Mouse (Mus musculus) forebrain, embryonic 12.5 days (tissue): ENCODE results near the gene Lrrc3. TPM values are rescaled to one million over a fixed set of nuclear protein-coding genes. Genes with fewer than 3 reads are reported as not detected.

Experiments
- ATAC-seq: fragments of 200-750 bp; cut with Nextera tagmentation; 2 replicates; pipeline ENCODE4 v1.8.0; 2017; ENCODE audit warnings: moderate TSS enrichment; ENCODE audit not compliant: low FRiP score
- H3K27ac ChIP-seq: fragments of 300-500 bp; sonication (generic); 2 replicates; pipeline ENCODE4 v1.5.1; 2016; ENCODE audit warnings: mild to moderate bottlenecking
- H3K27me3 ChIP-seq: fragments of 300-500 bp; sonication (generic); 2 replicates; pipeline ENCODE4 v1.6.1; 2016; ENCODE audit warnings: mild to moderate bottlenecking
- H3K36me3 ChIP-seq: fragments of 300-500 bp; sonication (generic); replicated peaks from 2 replicates; pipeline ENCODE4 v1.6.1; 2016; ENCODE audit warnings: mild to moderate bottlenecking
- H3K4me1 ChIP-seq: fragments of 300-500 bp; sonication (generic); 2 replicates; pipeline ENCODE4 v1.6.1; 2016
- H3K4me2 ChIP-seq: fragments of 300-500 bp; sonication (generic); 2 replicates; pipeline ENCODE4 v1.6.1; 2016; ENCODE audit warnings: mild to moderate bottlenecking, moderate library complexity
- H3K4me3 ChIP-seq: fragments of 300-500 bp; sonication (generic); replicated peaks from 2 replicates; pipeline ENCODE4 v1.5.1; 2016; ENCODE audit warnings: mild to moderate bottlenecking
- H3K9ac ChIP-seq: fragments of 300-500 bp; sonication (generic); 2 replicates; pipeline ENCODE4 v1.6.1; 2016; ENCODE audit warnings: mild to moderate bottlenecking
- H3K9me3 ChIP-seq: fragments of 300-500 bp; sonication (generic); 2 replicates; pipeline ENCODE4 v1.6.1; 2016
- WGBS: fragments of 180-500 bp; shearing (Covaris S2); methylation state at CpG from one replicate; pipeline ENCODE4 v1.1.7; 2016; 5-methylcytosine and 5-hydroxymethylcytosine counted together
- polyA plus RNA-seq: library from polyadenylated mRNA; unstranded; fragments of >200 nt; fragmentation: Nextera tagmentation; extraction: Ambion mirVana; gene quantifications from 2 replicates; pipeline ENCODE4 v1.2.1, GENCODE M21; 2016

Lrrc3 gene
- polyA plus RNA-seq, 1 experiment from 2014 or later: 4.4 TPM

- no peak overlapping the region for H3K27ac ChIP-seq
- no peak overlapping the region for H3K9ac ChIP-seq
- WGBS: 40% methylated on average over 14 of the region's 14 CpGs
- H3K36me3 ChIP-seq: no peaks in the 10 kb centered on the region
- peak; percentile 64 for ATAC-seq
- H3K4me2 ChIP-seq: peak overlapping the region; percentile 40
- H3K4me3 ChIP-seq: peak overlapping the region; percentile 14
- no peaks in the 10 kb centered on the region for H3K4me1 ChIP-seq
- H3K9me3 ChIP-seq: no peaks in the 10 kb centered on the region
- no peaks in the 10 kb centered on the region for H3K27me3 ChIP-seq
Observed at GRCm38 (mm10) chr10:77864067-77864761, 38.1 kb downstream of the Lrrc3 start.

DNA sequence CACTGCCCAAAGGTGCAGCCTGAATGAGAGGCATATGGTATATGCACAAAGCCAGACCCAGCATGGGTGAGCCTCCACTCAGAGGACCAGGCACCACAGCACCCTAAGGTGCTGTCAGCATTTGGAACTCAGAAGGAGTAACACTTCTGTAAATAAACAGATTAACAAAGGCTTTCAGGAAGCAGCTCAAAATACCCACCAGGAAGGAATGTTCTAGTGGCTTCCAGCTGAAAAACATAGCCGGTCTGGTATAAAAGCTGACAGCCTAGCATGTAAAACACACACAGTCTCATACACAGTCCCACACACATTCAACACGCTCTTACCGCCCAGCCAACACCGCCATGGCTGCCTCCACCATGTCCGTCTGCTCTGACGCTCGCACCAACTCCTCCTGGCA, 40.7 kb downstream of the Lrrc3 start, which contains the start of gene Gm3285:
Gene Gm3285, plus strand, starts transcription at position 301 of the 400 bp plus-strand sequence.
- Histone ChIP-seq H3K27me3 (no peaks in the 10 kb centered on the region), H3K36me3 (no peaks in the 10 kb centered on the region), H3K4me2 (no peak within 1 kb of the TSS), H3K9ac (no peak within 1 kb of the TSS), H3K4me1 (no peaks in the 10 kb centered on the region), H3K4me3 (no peak within 1 kb of the TSS), H3K27ac (no peak within 1 kb of the TSS), H3K9me3 (no peaks in the 10 kb centered on the region)
- ATAC-seq: no peak
- 41% methylated on average over 7 of the region's 7 CpGs for WGBS

DNA sequence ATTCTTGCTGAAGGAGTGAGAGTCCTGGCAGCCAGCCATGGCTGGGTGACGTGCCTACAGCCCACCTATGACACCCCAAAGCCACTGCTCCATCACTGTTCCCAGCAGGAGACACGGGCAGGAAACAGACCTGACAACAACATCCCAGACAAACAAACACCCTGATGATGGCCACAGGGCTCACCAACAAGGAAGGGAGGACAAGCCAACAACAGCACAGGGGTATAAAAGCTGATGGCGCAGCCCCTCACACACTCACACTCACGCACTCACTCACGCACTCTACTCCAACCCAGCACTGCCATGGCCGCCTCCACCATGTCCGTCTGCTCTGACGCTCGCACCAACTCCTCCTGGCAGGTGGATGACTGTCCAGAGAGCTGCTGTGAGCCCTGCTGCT, 49.8 kb downstream of the Lrrc3 start, which contains the start of gene Gm10318:
Gene Gm10318, plus strand, starts transcription at position 301 of the 400 bp plus-strand sequence.
- Histone ChIP-seq H3K36me3 (no peaks in the 10 kb centered on the region), H3K27me3 (no peaks in the 10 kb centered on the region), H3K27ac (no peak within 1 kb of the TSS), H3K9me3 (no peaks in the 10 kb centered on the region), H3K9ac (no peak within 1 kb of the TSS), H3K4me2 (no peak within 1 kb of the TSS), H3K4me3 (no peak within 1 kb of the TSS), H3K4me1 (no peaks in the 10 kb centered on the region)
- no peak for ATAC-seq
- 69% methylated on average over 9 of the region's 9 CpGs for WGBS

Other genes starting within 250 kb of the Lrrc3 start
- 0.46 and 0.92 TPM in 2 replicates for gene Tspear, start 216.0 kb downstream of the Lrrc3 start, polyA plus RNA-seq
- not detected in 2 replicates for gene Gm19402, start 211.8 kb downstream of the Lrrc3 start, polyA plus RNA-seq
- gene Gm9508, start 205.3 kb downstream of the Lrrc3 start, polyA plus RNA-seq: not detected in 2 replicates
- not detected in 2 replicates for gene Gm10272, start 195.9 kb downstream of the Lrrc3 start, polyA plus RNA-seq
- gene Gm10024, start 191.1 kb downstream of the Lrrc3 start, polyA plus RNA-seq: not detected in 2 replicates
- not detected in 2 replicates for gene Gm10142, start 186.7 kb downstream of the Lrrc3 start, polyA plus RNA-seq
- not detected in 2 replicates for gene Krtap12-1, start 181.9 kb downstream of the Lrrc3 start, polyA plus RNA-seq
- not detected in 2 replicates for gene Gm10100, start 176.1 kb downstream of the Lrrc3 start, polyA plus RNA-seq
- not detected in 2 replicates for gene Gm18596, start 159.9 kb downstream of the Lrrc3 start, polyA plus RNA-seq
- gene Gm9736, start 151.2 kb downstream of the Lrrc3 start, polyA plus RNA-seq: not detected in 2 replicates
- gene Gm3233, start 142.9 kb downstream of the Lrrc3 start, polyA plus RNA-seq: not detected in 2 replicates
- not detected in 2 replicates for gene Gm3238, start 131.2 kb downstream of the Lrrc3 start, polyA plus RNA-seq
- gene Gm7138, start 125.6 kb downstream of the Lrrc3 start, polyA plus RNA-seq: not detected in 2 replicates
- gene Gm3250, start 120.0 kb downstream of the Lrrc3 start, polyA plus RNA-seq: not detected in 2 replicates
- not detected in 2 replicates for gene Gm7137, start 114.3 kb downstream of the Lrrc3 start, polyA plus RNA-seq
- not detected in 2 replicates for gene Gm9639, start 107.5 kb downstream of the Lrrc3 start, polyA plus RNA-seq
- gene Gm19668, start 103.4 kb downstream of the Lrrc3 start, polyA plus RNA-seq: not detected in 2 replicates
- gene Gm9507, start 90.7 kb downstream of the Lrrc3 start, polyA plus RNA-seq: not detected in 2 replicates
- gene Gm2696, start 87.9 kb downstream of the Lrrc3 start, polyA plus RNA-seq: not detected in 2 replicates
- gene Krtap10-4, start 75.4 kb downstream of the Lrrc3 start, polyA plus RNA-seq: not detected in 2 replicates
- not detected in 2 replicates for gene Krtap10-10, start 66.6 kb downstream of the Lrrc3 start, polyA plus RNA-seq
- gene Gm36176, start 55.7 kb downstream of the Lrrc3 start, polyA plus RNA-seq: not detected in 2 replicates
- gene Gm10318, start 49.7 kb downstream of the Lrrc3 start, polyA plus RNA-seq: not detected in 2 replicates
- not detected in 2 replicates for gene Gm3285, start 40.6 kb downstream of the Lrrc3 start, polyA plus RNA-seq
- gene Trpm2, start 68.0 kb upstream of the Lrrc3 start, polyA plus RNA-seq: 0.62 and 1.1 TPM in 2 replicates
- gene 1810043G02Rik, start 76.0 kb upstream of the Lrrc3 start, polyA plus RNA-seq: 28.1 and 32.2 TPM in 2 replicates
- 134 and 135 TPM in 2 replicates for gene Pfkl, start 107.5 kb upstream of the Lrrc3 start, polyA plus RNA-seq
- gene Dnmt3l, start 139.4 kb upstream of the Lrrc3 start, polyA plus RNA-seq: not detected in 2 replicates
- gene Aire, start 141.1 kb upstream of the Lrrc3 start, polyA plus RNA-seq: 0.11 and 0.19 TPM in 2 replicates
- 1.3 and 1.4 TPM in 2 replicates for gene Icosl, start 166.8 kb upstream of the Lrrc3 start, polyA plus RNA-seq